Mouse (Mus musculus): Measurements from ENCODE around the gene H2-Ob.

The H2-Ob gene

GRCm38 (mm10) chr17:34285371-34285770 lies 46.7 kb downstream of the H2-Ob start:
- no peak for DNase-seq (ENCODE audit: low read depth, low spot score)

DNA sequence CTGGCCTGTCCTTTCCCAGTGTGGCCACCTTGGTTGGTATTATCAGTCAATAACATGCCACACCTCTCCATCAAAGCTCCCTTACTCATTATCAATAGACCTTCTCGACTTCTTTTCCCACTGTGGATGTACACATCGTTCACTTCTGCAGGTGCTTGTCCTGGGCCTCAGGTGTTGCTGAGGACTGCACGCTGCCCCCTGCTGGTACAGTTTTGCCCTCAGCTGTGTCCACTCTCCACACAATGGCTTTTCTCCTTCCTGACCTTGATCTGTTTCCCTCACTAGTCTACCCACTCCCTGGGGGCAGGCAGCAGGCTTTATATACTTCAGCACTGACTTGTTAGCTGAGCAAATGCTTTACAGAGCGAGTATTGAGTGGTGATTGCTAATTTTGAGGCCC lies 47.1 kb downstream of the H2-Ob start:
- no peak for DNase-seq (ENCODE audit: low read depth, low spot score)

GRCm38 (mm10) chr17:34286501-34286900 lies 47.8 kb downstream of the H2-Ob start:
- DNase-seq (ENCODE audit: low read depth, low spot score), result no peak

- DNase-seq (ENCODE audit: low read depth, low spot score), result no peak
Observed at GRCm38 (mm10) chr17:34286999-34287398, 48.3 kb downstream of the H2-Ob start.

DNA sequence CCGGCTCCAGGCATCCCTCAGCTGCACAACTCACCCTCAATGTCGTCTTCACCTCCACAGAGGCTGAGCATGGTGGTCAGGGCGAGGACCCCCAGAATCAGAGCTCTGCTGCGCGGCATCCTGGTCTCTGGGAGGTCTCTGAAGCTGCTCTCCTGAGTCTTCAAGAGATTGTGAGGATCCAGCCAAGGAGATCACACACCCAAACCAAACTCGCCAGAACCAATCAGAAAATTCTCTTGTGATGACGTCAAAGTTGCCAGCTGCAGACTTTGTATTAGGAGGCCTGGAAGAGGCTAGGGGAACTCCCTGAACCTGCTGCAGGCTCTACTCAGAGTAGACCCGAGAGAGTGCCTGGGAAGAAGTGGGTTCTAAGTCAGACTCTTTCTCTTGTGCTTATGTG lies 48.9 kb downstream of the H2-Ob start, which contains the start of gene H2-Aa:
TSS of gene H2-Aa (minus strand) at position 176 of the 400 bp plus-strand sequence.
- DNase-seq (ENCODE audit: low read depth, low spot score), result no peak

DNA sequence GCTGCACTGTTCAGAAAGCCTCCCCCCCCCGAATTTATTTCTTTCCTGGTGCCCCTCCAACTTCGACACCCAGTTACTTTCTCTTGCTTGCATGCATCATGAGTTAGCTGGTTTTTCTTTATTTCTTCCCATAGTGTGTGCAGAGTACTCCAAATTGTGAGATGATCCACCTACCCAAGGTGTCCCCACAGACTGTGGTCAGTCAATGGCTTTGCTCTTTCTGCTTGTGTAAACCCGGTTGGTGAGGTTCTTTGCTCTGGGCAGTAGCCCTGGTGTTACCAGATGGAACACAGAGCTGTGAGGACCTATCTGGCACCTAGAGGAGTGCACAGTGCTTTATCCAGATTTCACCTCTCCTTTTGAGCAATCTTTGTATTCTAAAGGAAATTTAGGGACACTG lies 49.4 kb downstream of the H2-Ob start:
- no peak for DNase-seq (ENCODE audit: low read depth, low spot score)

DNA sequence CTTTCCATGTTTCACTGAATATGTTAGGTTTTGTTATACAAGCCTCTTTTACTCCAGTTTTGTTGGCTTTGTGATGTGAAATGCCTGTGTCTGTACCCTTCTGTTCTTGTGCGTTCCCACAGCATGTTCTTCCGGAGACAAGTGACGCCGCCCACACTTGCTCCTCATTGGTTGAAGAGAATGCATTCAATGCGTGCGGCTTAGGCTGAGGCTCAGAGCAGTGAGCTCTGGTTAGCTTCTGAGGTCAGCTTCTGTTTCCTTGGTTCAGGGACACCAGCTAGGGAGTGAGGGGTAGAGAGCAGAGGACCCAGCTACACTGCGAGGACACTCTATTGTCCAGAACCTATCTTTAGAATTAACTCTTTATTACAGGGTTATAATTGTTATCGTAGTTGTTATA lies 52.9 kb downstream of the H2-Ob start:
- no peak for DNase-seq (ENCODE audit: low read depth, low spot score)

GRCm38 (mm10) chr17:34292570-34292969 lies 53.9 kb downstream of the H2-Ob start:
- no peak for DNase-seq (ENCODE audit: low read depth, low spot score)

DNA sequence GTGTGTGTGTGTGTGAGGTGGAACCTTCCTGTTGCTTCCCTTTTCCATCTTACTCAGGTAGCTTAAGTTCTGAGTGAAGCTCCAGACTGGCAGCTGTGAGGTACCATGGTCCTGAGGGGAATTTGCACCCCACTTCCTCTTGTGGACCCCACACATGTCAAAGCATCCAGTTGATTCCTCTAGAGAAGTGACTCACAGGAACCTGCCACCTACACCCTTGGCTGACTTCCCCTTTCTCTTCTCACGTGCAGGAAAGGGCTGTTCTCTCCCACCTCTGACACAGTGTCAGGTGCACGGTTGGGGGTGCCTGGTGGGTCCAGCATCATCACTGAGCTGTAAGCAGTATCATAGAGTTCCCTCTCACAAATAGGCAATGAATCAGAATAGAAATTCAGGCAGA lies 54.8 kb downstream of the H2-Ob start:
- no peak for DNase-seq (ENCODE audit: low read depth, low spot score)

DNA sequence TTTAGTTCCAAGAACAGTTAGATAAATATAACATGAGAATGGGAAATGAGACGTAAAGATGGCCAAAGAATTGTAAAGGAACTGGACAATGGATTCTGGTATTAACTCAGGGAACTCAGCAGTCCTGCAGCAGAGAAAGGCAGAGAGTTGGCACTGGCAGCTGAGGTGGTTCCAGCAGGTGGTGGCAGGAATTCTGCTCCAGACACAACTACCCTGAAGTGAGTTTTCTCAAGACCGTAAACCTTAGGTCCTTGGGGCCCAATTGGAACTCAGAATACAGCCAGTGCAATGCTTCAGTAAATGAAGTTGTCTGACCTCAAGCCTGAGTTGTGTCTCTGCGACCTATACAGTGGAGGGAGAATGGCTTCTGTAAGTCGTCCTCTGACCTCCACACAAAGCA lies 55.5 kb downstream of the H2-Ob start:
- no peak for DNase-seq (ENCODE audit: low read depth, low spot score)

GRCm38 (mm10) chr17:34295307-34295706 lies 56.6 kb downstream of the H2-Ob start:
- no peak for DNase-seq (ENCODE audit: low read depth, low spot score)

DNA sequence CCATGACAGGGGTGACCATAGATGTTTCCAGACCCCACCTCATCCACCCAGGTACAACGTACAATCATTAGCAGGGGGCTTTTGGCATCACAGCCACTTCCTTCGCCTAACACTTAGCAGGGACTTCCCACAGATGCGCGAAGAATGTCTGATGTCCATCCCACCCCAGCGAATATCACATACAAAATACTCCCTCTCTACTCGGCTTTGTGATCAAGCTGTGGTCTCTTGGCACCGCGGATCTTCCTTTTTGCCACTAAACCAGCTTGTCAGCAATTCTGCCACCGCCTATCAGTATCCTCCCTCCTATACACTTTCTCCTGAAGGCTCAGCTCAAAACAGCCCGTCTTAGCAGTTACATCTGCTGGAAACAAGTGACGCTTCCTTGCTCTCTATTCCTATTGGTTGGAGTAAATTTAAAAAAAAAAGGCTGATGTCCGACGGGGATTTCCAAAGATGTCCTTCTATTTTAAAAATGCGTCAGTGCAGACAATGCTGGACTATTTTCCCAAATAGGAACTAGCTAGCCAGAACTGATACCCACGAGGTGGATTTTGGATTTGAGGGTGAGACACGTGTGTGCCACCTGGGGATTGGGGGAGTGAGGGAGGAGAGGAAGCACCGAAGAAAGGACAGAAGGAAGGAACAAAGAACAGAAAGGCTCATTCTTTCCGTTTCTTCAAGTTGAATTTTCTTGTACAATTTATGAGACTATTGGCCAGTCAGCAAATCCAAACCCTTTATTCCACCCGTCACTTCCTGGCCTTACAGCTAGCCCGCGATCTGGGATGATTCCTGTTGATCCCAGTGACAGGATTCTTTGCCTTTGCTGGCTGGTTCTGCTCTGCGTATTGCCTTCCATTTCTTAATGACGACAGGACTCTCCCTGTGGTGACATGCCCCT lies 57.4 kb downstream of the H2-Ob start:
- DNase-seq (ENCODE audit: low read depth, low spot score), result no peak

- no peak for DNase-seq (ENCODE audit: low read depth, low spot score)
Observed at GRCm38 (mm10) chr17:34299356-34299755, 60.7 kb downstream of the H2-Ob start.

DNA sequence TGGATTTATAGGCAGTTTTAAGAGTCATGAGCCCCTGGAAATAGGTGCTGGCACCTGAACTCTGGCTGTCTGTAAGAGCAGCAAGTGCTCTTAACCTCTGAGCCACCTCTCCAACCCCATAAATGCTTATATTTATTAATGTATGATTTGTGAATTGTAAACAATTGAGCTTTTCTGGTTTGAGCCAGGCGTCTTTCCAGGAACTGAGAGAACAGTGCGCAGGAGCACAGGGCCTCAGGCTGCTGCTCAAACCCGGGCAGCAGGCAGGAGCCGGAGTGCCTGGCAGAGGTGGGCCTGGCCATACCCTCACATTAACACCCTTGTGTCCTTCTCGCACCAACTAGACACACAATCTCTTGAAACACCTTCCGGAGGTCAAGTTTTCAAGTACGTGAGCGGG lies 61.4 kb downstream of the H2-Ob start:
- DNase-seq (ENCODE audit: low read depth, low spot score), result no peak

GRCm38 (mm10) chr17:34300691-34301566 lies 62.2 kb downstream of the H2-Ob start:
- no peak for DNase-seq (ENCODE audit: low read depth, low spot score)

- no peak for DNase-seq (ENCODE audit: low read depth, low spot score)
Observed at GRCm38 (mm10) chr17:34301670-34302190, 63.0 kb downstream of the H2-Ob start.

DNA sequence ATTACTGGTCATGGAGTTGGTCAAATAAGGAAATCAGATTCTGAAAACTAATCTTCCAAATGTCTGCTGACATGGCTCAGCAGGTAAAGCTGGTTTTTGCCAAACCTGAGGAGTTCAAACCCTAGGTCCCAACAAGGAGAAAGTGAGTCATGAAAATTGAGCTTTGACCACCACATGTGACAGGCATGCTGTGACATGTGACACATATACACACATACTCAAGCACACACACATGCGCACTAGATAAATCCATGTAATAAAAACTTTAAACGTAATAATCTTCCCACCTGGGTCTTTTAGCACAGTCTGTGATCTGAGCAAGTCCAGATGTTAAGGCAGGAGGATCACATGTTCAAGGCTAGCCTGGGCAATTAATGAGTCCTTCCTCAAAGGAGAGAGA lies 65.1 kb downstream of the H2-Ob start:
- DNase-seq (ENCODE audit: low read depth, low spot score), result no peak
